Mouse (Mus musculus): ENCODE data around the gene Lgr4. TPM values are rescaled to one million over a fixed set of nuclear protein-coding genes. Genes with fewer than 3 reads are reported as not detected.

Lgr4 gene
- 1 to 10 TPM; 2.3 to 2.6 TPM for total RNA-seq (2023)

GRCm38 (mm10) chr2:109917496-109918413, at the start of gene Lgr4:
TSS of gene Lgr4 (plus strand) at chr2:109917647.

GRCm38 (mm10) chr2:109890597-109890996, 26.9 kb upstream of the Lgr4 start, which contains the start of gene Lin7c:
TSS of gene Lin7c (plus strand) at chr2:109890853.

GRCm38 (mm10) chr2:110017616-110018505, 100.4 kb downstream of the Lgr4 start, which contains the start of gene Ccdc34:
TSS of gene Ccdc34 (plus strand) at chr2:110017817.

Other genes with a start within 250 kb of the Lgr4 start
- gene Bdnf, start 242.9 kb upstream of the Lgr4 start, total RNA-seq (2023) = not detected
- 10 to 100 TPM; 51.1 to 55.4 TPM for gene Lin7c, start 26.8 kb upstream of the Lgr4 start, total RNA-seq (2023)
- gene Ccdc34, start 100.2 kb downstream of the Lgr4 start, total RNA-seq (2023) = 10 to 100 TPM; 14.0 to 16.7 TPM